Mouse (Mus musculus) kidney, adult 2 months (tissue): ENCODE measurements around the gene Lyve1.

Experiments used
- CTCF ChIP-seq: fragments of 200-500 bp; conservative IDR thresholded peaks from 2 replicates; pipeline ENCODE4 v1.5.1; 2011; ENCODE audit warnings: low read depth, mild to moderate bottlenecking, control low read depth, low read length, moderate library complexity, mixed read lengths; ENCODE audit not compliant: insufficient read depth, insufficient read length
- POLR2A ChIP-seq: fragments of 200-500 bp; IDR thresholded peaks from one replicate; pipeline ENCODE4 v1.6.1; 2011; ENCODE audit warnings: low read depth, low read length, control low read depth

DNA sequence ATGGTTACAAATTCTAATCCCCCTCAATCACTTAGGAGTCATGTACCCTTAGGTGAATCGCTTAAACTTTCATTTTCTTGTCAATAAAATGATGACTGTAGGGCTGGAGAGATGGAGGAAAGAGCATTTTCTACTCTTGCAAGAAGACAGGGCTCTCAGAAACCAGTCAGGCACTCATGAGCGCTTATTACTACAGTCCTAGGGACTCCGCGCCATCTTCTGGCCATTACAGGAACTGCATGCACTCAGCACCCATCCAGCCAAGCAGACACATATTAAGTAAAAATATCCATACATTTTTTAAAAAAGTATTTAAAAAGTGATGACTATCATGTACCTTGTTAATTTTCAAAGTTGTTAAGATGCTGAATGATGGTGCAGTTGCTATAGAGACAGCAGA, 62.0 kb downstream of the Lyve1 start:
- no peak for TF ChIP-seq POLR2A
- TF ChIP-seq CTCF = peak; percentile 96
